Comparison of ENCODE assay signal across 8 mouse cellular contexts in the genomic region with DNA sequence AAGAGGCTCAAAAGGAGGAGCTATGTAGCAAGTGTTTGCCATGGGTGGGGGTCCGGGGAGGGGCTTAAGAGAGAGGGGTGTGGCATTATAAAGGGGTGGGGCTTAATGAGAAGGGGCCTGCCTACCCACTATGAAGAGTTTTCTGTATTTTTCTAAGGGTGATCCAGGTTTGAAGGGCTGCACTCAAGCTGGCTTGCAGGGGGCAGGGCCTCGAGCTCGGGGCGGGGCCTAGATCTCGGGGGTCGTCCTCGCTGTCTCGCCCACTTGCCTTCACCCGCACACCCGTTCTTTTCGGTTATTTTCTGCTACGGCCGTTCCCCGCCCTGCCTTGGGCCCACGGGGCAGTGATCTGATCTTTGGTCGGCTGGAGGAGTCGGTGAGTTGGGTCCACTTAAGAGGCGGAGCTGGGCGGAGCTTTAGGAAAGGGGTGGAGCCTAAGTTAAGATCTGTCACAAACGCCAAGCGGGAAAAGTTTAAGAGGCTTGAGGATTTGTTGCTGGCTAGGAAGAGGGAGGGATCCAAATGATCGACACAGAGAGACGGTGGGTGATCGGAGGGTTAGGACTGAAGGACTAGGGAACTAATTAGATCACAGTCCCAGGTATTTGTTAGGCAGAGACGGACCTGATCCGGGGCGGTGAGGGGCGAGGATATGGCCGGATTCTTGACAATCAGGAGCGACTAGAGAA. TPM values are rescaled to one million over a fixed set of nuclear protein-coding genes. Genes with fewer than 3 reads are reported as not detected.
A peak's percentile ranks its signal among the peaks of the same experiment; 100 is the strongest.
DNase-seq lines count a peak whose midpoint lies in the region; ATAC-seq and TF ChIP-seq lines count a peak whose summit lies in the region.

Ggn (plus strand) TSS at position 145 of the 689 bp plus-strand sequence.
Spred3 (minus strand) TSS at position 346 of the 689 bp plus-strand sequence.

- TF ChIP-seq CTCF in bone marrow macrophage, adult 2 months (IDR thresholded peaks at IDR 0.05; ENCODE audit: low read depth, low read length): no peak
- TF ChIP-seq CTCF in kidney, postnatal 0 days (IDR thresholded peaks at IDR 0.05; ENCODE audit: low read depth): no peak

- peaks cover 3% of the 10 kb centered on the region; the same call in 1 of the 2 replicates for H3K4me1 ChIP-seq in bone marrow macrophage, adult 2 months (ENCODE audit: control insufficient read depth, insufficient read depth, low read length)
- peaks cover 21 to 30% of the 10 kb centered on the region in 2 experiments; a peak in 3 of 4 replicates for H3K4me1 ChIP-seq in heart, embryonic 14.5 days (ENCODE audit: control insufficient read depth in 2 of 2, insufficient read depth in 2 of 2, low read length in 2 of 2)
- peaks cover 13% of the 10 kb centered on the region for H3K4me1 ChIP-seq in kidney, postnatal 0 days (replicated peaks; ENCODE audit: insufficient read depth, low read length)

- ATAC-seq in erythroid progenitor cell, adult 5-6 weeks (replicated peaks; ENCODE audit: low FRiP score, poor library complexity, severe bottlenecking): peak; percentile 75
- peak; percentile 20; the same call in 1 of the 2 replicates for ATAC-seq in heart, embryonic 14.5 days (ENCODE audit: insufficient number of reproducible peaks, insufficient read depth, low FRiP score, low read depth)
- peak; percentile 75 for ATAC-seq in kidney, postnatal 0 days (replicated peaks; ENCODE audit: low FRiP score, low read depth)

- WGBS in heart, embryonic 14.5 days: 1% methylated on average over 30 of the region's 30 CpGs
- 1% methylated on average over 30 of the region's 30 CpGs for WGBS in kidney, postnatal 0 days

- H3K27ac ChIP-seq in bone marrow macrophage, adult 2 months (ENCODE audit: insufficient read depth, low read depth, low read length): peak within 1 kb of the TSS; percentile 62
- peak within 1 kb of the TSS; percentile 52 to 63 for H3K27ac ChIP-seq in heart, embryonic 14.5 days (replicated peaks in 1 of 2; ENCODE audit: control insufficient read depth in 1 of 2, insufficient read depth in 1 of 2, low read depth in 2 of 2, low read length in 2 of 2)
- peak within 1 kb of the TSS; percentile 87 for H3K27ac ChIP-seq in kidney, postnatal 0 days

- peak within 1 kb of the TSS; percentile 72 for H3K4me3 ChIP-seq in bone marrow macrophage, adult 2 months (ENCODE audit: insufficient read depth, low read length)
- peak within 1 kb of the TSS; percentile 60 to 68 for H3K4me3 ChIP-seq in heart, embryonic 14.5 days (ENCODE audit: control insufficient read depth in 1 of 2, insufficient read depth in 1 of 2, low read depth in 1 of 2, low read length in 2 of 2)
- peak within 1 kb of the TSS; percentile 77 for H3K4me3 ChIP-seq in kidney, postnatal 0 days (replicated peaks; ENCODE audit: low read depth, low read length)

- peak within 1 kb of the TSS; percentile 71 for H3K9ac ChIP-seq in heart, embryonic 14.5 days (ENCODE audit: low read length)
- peak within 1 kb of the TSS; percentile 62 for H3K9ac ChIP-seq in kidney, postnatal 0 days (ENCODE audit: low read depth, low read length)

- no peak for TF ChIP-seq POLR2A in bone marrow macrophage, adult 2 months (IDR thresholded peaks at IDR 0.05; ENCODE audit: borderline replicate concordance, low read depth, low read length)

- H3K4me2 ChIP-seq in heart, embryonic 14.5 days (ENCODE audit: low read length): peak within 1 kb of the TSS; percentile 82
- peak within 1 kb of the TSS; percentile 88 for H3K4me2 ChIP-seq in kidney, postnatal 0 days (ENCODE audit: low read length)

- peak; percentile 78 for DNase-seq in MEL-GATA-1-ER (ENCODE audit: extremely low read depth, low read depth)
- DNase-seq in kidney, postnatal 0 days (ENCODE audit: low spot score): peak; percentile 93
- DNase-seq in lung, postnatal 10 days: peak; percentile 93
- DNase-seq in ovary, adult 18-20 months (ENCODE audit: low spot score): peak; percentile 53
- no peak for DNase-seq in T-cell, adult 2 months (ENCODE audit: low spot score)

- peaks cover 46% of the 10 kb centered on the region for H3K27me3 ChIP-seq in heart, embryonic 14.5 days (ENCODE audit: control insufficient read depth, insufficient read depth, low read length)
- H3K27me3 ChIP-seq in kidney, postnatal 0 days (ENCODE audit: insufficient read depth, low read length): peaks cover 11% of the 10 kb centered on the region

- no peaks in the 10 kb centered on the region for H3K9me3 ChIP-seq in heart, embryonic 14.5 days (ENCODE audit: control insufficient read depth, low read length)
- no peaks in the 10 kb centered on the region for H3K9me3 ChIP-seq in kidney, postnatal 0 days (replicated peaks; ENCODE audit: low read length)

- H3K36me3 ChIP-seq in heart, embryonic 14.5 days (ENCODE audit: control insufficient read depth, insufficient read depth, low read length): peaks cover 27% of the 10 kb centered on the region
- 0 out of 2 replicates have a peak, but pooled peaks cover 18% of the 10 kb centered on the region for H3K36me3 ChIP-seq in kidney, postnatal 0 days (ENCODE audit: insufficient read depth, low read length)

RNA-seq across cellular contexts. Expression of gene Ggn, which starts in this region (rescaled TPM):
- 1.4 and 2.3 TPM in 2 replicates for polyA plus RNA-seq in bone marrow macrophage, adult 2 months (2012; ENCODE audit: insufficient read depth, insufficient read length, missing spikeins)
- total RNA-seq in erythroid progenitor cell, adult 5-6 weeks (2015; ENCODE audit: low replicate concordance): not detected in 2 replicates
- total RNA-seq in erythroid progenitor cell, adult 5-6 weeks (2017; ENCODE audit: low replicate concordance): not detected in 2 replicates
- polyA plus RNA-seq in heart, embryonic 14.5 days (2014; fragmentation: Nextera tagmentation; extraction: Ambion mirVana): 0.28 and 0.86 TPM in 2 replicates
- 0.70 and 0.71 TPM in 2 replicates for polyA plus RNA-seq in kidney, postnatal 0 days (2015; fragmentation: Nextera tagmentation; extraction: Ambion mirVana)

RNA-seq across cellular contexts. Expression of gene Spred3, which starts in this region (rescaled TPM):
- 11.1 and 12.7 TPM in 2 replicates for polyA plus RNA-seq in bone marrow macrophage, adult 2 months (2012; ENCODE audit: insufficient read depth, insufficient read length, missing spikeins)
- total RNA-seq in erythroid progenitor cell, adult 5-6 weeks (2015; ENCODE audit: low replicate concordance): 0.72 and 3.4 TPM in 2 replicates
- 1.3 and 3.0 TPM in 2 replicates for total RNA-seq in erythroid progenitor cell, adult 5-6 weeks (2017; ENCODE audit: low replicate concordance)
- 1.3 and 1.6 TPM in 2 replicates for polyA plus RNA-seq in heart, embryonic 14.5 days (2014; fragmentation: Nextera tagmentation; extraction: Ambion mirVana)
- polyA plus RNA-seq in kidney, postnatal 0 days (2015; fragmentation: Nextera tagmentation; extraction: Ambion mirVana): 1.6 and 2.3 TPM in 2 replicates

Comparison
In these comparisons a context has a peak if more than half of its experiments do, and no peak if none do; other contexts are left out.
1. ATAC-seq: peak in every context shown above with its lines; median percentile 75 in erythroid progenitor cell, adult 5-6 weeks; 75 in kidney, postnatal 0 days; 20 in heart, embryonic 14.5 days.